Mouse (Mus musculus): ENCODE data around the gene Pigz.

GRCm38 (mm10) chr16:31905891-31906825, 27.5 kb upstream of the Pigz start:
- TF ChIP-seq POLR2A (IDR thresholded peaks at IDR 0.05; ENCODE audit: insufficient read depth, low read depth, low read length) = no peak
- no peak for TF ChIP-seq CTCF (IDR thresholded peaks at IDR 0.05)

Data from heart, adult 2 months (tissue).